Mouse (Mus musculus) gastrocnemius, postnatal 4 days (tissue): ENCODE results near the gene Iqck. TPM values are rescaled to one million over a fixed set of nuclear protein-coding genes. Genes with fewer than 3 reads are reported as not detected.

Experiments used
- DNase-seq, 2 experiments: peaks; one replicate each; pipeline ENCODE4 v3.0.0; 2021 to 2022; ENCODE audit warnings: low spot score in 2 of 2, mixed read lengths in 2 of 2
- total RNA-seq, 2 experiments: library from RNA; stranded (reverse); gene quantifications; 2 replicates each; pipeline ENCODE4 v1.2.3; 2021

The Iqck gene
- total RNA-seq, 2 experiments from 2014 or later = 0.73 to 1.6 TPM

GRCm38 (mm10) chr7:118849543-118850250 is 5.9 kb upstream of the Iqck start:
- DNase-seq = no peak

GRCm38 (mm10) chr7:118850676-118851290 is 4.8 kb upstream of the Iqck start:
- no peak for DNase-seq

- no peak for DNase-seq
Measured at GRCm38 (mm10) chr7:118851571-118851970, 4.0 kb upstream of the Iqck start.

GRCm38 (mm10) chr7:118852611-118853010 is 2.9 kb upstream of the Iqck start:
- no peak for DNase-seq

- no peak for DNase-seq
Measured at GRCm38 (mm10) chr7:118854606-118855005, 946 bp upstream of the Iqck start.

GRCm38 (mm10) chr7:118855877-118856304 is 339 bp downstream of the Iqck start, which contains the start of gene Knop1:
Knop1 (minus strand) TSS chr7:118856254.
- DNase-seq = no peak

- no peak for DNase-seq
Measured at GRCm38 (mm10) chr7:118858640-118859039, 3.1 kb downstream of the Iqck start.

- DNase-seq = no peak
Measured at GRCm38 (mm10) chr7:118865362-118865761, 9.8 kb downstream of the Iqck start.

GRCm38 (mm10) chr7:118879466-118880029 is 24.0 kb downstream of the Iqck start:
- no peak for DNase-seq

GRCm38 (mm10) chr7:118883957-118884356 is 28.4 kb downstream of the Iqck start:
- no peak for DNase-seq

- DNase-seq = no peak
Measured at GRCm38 (mm10) chr7:118884969-118885368, 29.4 kb downstream of the Iqck start.

- no peak for DNase-seq
Measured at GRCm38 (mm10) chr7:118887303-118888055, 31.9 kb downstream of the Iqck start.

GRCm38 (mm10) chr7:118889046-118889680 is 33.6 kb downstream of the Iqck start:
- no peak for DNase-seq

GRCm38 (mm10) chr7:118895469-118896450 is 40.2 kb downstream of the Iqck start:
- DNase-seq = no peak

GRCm38 (mm10) chr7:118898063-118898462 is 42.5 kb downstream of the Iqck start:
- DNase-seq = no peak

GRCm38 (mm10) chr7:118900090-118900489 is 44.5 kb downstream of the Iqck start:
- DNase-seq = no peak

- peak in 1 of 2 experiments; percentile 23 for DNase-seq
Measured at GRCm38 (mm10) chr7:118902944-118903343, 47.4 kb downstream of the Iqck start.

- no peak for DNase-seq
Measured at GRCm38 (mm10) chr7:118903879-118904278, 48.3 kb downstream of the Iqck start.

GRCm38 (mm10) chr7:118904530-118904929 is 49.0 kb downstream of the Iqck start:
- no peak for DNase-seq

- DNase-seq = no peak
Measured at GRCm38 (mm10) chr7:118908961-118909515, 53.5 kb downstream of the Iqck start.
